Mouse (Mus musculus) cerebellum, adult 9-11 months (tissue): Measurements from ENCODE around the gene Vkorc1.
"Not testable (repeated sequence)": the region's sequence is repeated elsewhere in the genome, so short reads cannot be mapped to it uniquely, and the experiment has no call there.

Source experiments
- DNase-seq: peaks from one replicate; pipeline ENCODE4 v3.0.0; 2022

The Vkorc1 gene

DNA sequence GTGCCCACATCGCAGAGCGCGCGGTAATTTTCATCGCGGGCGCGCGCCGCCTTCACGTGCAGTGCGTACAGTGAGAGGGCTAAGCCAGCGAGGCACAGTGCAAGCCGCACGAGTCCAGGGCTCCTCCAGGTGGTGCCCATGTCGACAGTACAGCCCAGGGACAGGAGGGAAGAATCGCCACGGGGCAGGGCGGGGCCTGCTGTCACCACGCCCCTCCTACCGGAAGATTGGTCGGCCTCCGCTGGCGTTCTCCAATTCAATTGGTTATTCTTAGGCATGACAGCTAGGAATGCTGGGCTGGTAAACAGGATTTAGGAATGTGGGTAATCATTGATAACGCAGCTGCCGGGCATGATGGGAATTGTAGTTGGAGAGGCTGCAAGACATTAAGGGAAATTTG lies at the start of gene Vkorc1, which contains the start of gene Gm21974:
TSS of gene Vkorc1 (minus strand) at position 176 of the 400 bp plus-strand sequence.
TSS of gene Gm21974 (minus strand) at position 13 of the 400 bp plus-strand sequence.
- peak; percentile 98 for DNase-seq

DNA sequence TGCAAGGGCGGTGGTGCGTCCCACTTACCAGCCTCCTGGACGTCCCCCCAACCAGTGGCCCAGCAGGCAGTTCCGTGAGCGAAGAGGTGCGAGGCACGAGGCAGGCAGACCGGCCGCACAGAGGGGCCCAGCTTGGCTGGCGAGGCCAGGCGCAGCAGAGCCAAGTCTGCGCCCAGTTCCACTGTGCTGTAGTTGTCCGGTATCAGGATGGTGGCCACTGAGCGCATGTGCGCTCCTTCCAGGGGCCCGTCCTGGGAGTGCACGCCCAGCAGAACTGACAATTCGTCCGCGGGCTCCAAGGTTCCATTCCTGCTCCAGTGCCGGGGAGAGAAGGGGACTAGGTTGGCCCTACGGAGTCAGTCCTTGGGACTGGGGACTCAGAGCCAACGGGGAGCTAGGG lies 49.2 kb upstream of the Vkorc1 start:
- no peak for DNase-seq

DNA sequence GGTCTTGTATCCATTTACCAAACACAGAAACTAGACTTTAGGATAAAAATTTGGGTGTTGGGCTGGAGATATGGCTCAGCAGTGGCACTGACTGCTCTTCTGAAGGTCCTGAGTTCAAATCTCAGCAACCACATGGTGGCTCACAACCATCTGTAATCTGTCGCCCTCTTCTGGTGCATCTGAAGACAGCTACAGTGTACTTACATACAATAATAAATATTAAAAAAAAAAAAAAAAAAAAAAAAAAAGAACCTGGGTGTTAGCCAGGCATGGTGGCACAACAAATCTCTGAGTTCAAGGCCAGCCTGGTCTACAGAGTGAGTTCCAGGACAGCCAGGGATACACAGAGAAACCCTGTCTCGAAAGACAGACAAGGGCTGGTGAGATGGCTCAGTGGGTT lies 46.7 kb upstream of the Vkorc1 start:
- DNase-seq, result not testable (repeated sequence)

DNA sequence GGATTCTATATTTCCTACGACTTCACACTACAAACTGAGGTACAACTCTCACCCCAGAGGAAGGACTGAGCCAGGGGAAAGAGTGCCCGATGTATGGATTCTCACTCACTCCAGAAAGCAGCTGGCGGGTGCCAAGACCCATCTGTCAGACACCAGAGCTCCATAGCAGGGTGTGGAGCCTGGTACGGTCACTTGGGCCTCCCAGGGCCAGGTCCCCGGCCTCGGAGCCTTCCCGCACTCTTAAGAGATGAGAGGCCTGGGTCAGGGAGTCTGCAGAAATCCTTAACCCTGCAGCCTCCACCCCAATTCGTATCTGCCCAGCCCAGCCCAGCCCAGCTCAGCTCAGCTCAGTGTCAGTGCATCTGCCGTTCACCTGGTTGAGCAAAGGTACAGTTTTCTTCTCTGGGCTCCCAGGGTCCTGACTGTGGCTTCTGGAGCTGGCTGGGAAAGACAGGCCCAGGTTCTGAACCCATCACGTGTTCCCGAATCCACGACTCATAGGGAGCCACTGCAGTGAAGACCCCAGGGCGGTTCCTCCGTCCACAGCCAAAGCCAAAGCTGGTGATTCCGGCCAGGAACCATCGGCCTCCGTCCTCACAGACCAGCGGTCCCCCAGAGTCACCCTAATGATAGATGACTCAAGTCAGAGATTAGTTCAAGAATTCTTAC lies 40.9 kb upstream of the Vkorc1 start:
- peak; percentile 43 for DNase-seq

DNA sequence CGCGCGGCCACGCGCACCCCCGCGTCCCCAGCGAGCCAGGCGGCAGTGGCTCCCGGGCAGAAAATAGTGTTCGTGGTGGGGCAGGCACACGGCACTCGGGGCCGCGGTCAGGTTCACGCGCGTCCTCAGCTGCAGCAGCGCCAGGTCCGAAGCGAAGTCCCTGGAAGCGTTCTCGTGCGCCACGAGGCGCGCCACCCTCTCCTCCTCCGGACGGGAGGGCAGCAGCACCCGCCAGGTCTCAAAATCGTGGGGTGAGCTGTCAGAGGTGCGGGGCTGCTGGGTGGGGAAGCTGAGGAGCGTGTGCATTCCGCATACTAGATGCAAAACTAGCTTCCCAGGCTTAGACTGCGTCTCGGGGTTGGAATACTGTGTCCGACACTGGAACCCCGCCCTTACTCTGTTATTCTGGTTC lies 40.3 kb upstream of the Vkorc1 start:
- DNase-seq, result no peak

DNA sequence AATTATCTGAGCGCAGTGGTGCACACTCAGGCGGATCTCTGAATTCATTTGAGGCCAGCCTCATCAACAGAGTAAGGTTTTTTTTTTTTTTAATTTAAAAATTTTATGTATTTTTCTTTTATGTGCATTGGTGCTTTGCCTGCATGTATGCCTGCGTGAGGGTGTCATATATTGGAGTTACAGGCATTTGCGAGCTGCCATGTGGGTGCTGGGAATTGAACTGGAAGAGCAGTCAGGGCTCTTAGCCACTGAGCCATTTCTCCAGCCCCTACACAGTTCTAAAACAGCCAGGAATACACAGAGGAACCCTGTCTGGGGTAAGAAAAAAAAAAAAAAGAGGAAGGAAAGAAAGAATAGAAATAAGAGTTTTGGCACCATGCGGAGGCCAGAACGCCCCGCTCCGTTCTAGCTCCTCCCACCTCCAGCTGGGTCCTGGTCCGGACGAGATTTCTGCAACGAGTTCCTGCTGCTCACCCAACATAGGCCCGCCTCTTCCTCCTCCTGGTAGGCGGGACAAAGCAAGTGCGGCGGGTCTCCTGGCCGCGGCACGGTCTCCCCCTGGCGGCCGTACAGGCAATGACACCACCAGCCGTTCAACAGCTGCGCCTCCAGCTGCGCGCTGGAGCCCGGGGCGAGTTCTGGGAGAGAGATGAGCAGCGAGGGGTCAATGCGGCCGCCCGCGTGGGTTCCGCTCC lies 39.8 kb upstream of the Vkorc1 start:
- DNase-seq, result peak; percentile 96

DNA sequence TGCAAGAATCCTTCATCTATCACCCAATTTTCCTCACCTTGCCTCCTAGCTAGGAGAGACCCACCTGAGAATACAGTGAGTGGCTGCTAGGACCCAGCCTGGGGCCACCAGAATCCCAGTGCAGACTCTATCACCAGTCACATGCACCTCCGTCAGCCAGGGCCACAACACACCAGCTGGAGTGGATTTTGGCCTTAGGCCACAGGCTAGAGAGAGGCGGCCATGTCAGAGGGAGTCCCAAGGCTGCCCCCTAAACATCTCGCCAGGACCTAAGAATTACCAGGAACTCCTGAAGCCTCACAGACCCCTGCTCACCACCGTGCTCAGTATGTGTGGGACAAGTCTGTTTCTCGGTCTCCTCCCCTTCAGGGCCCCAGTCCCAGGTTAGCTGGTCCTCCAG lies 38.7 kb upstream of the Vkorc1 start:
- DNase-seq, result no peak

DNA sequence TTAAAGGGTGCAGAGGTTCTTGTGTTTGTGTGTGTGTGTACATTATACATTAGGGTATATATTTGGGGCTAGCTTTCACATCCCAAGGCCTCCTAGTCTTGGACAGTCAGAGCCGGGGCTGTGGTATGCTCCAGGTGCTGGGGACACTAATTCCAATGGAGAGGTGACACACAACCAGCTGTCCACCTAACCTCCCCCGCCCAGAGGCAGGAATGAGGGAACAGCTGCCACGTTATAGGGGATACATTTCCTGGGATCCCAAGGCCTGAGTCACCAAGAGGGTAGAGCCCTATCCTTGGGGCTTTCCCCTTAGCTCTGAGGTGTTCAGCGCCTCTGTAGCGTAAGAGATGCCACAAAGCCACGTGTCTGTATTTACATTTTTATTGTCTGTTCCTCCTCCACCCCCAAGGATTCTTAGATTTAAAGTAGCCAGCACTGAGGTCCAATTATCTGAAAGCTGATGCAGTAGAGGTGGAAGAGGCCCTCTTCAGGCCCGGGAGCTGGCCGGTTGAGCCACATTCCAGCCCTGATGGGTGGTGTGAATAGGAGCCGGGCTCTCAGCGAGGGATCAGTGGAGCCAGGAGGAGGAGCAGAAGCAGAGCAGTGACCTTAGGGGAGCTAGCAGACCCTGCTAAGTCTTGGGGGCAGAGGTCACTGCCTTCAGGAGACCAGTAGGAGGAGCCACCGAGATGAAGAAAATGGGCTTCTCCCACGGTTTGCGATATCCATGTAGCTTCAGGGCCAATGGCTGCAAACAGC lies 37.0 kb upstream of the Vkorc1 start:
- peak; percentile 19 for DNase-seq

DNA sequence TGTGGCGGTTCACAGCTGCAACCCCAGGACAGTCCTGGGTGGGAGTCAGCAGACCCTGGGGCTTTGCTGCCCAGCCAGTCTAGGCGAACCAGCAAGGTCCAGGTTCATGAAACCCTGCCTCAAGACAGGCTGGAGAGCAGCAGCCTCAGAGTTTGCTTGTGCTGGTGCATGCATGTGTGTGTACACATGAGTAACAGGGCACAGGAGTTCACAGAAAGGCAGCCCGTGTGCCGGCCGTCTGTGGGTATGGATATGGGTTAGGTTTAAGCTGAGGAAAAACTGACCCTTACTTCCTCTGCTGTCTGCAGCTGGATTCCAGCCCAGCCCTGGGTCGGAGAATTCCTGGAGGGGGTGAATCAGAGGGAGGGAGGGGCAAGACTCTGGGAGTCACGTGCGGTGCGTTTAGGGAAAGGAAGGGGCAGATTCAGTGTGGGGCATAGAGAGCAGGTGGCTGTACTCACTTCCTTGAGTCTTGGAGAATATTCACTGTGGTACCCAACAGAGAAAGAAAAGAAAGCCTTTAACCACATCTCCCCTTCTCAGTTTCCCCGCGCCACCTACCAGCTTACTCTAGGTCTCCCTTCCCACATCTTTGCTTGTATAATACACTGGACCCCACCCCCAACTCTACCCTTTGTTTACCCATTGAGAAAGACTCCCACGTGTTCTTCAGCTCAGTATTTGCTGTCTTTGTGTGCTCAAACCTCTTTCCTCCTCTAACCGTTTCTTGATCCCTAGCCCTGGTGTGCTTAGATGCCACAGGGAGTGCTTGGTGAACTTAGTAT lies 36.1 kb upstream of the Vkorc1 start:
- peak; percentile 10 for DNase-seq

DNA sequence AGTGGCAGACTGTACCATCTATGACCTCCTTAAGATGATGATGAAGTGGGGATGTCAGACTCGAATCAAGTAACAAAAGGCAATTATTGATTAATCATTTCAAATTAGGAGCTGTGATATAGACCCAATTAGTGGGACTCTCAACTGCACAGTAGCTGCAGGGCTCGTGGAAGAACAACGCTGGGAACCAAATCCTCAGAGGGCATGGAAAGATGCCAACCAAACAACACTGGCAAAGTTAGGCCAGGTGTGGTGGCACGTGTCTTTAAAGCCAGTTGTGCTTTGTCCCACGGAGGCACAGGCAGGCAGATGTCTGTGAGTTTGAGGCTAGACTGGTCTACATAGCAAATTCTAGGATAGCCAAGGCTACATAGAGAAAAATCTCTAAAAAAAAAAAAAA lies 35.2 kb upstream of the Vkorc1 start:
- DNase-seq, result peak; percentile 4

DNA sequence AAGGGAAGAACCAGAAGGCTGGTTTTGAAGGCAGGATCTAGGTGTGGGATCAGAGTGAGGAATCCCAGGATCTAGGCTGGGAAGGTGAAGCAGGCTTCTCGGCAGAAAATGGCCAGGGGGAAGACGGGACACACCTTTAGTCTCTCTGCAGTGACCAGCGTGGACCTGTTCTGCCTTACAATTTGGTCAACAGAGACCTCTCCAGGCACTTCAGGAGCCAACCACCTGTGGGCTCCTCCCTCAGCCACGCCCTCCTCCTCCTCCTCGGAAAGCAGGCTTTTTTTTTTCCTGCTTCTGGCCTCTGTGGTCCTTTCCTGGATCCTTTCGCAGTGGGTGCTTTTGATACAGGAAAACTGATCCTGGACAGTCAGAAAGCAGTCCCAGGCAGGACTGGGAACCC lies 34.5 kb upstream of the Vkorc1 start, which contains the start of gene Prss8:
TSS of gene Prss8 (minus strand) at position 182 of the 400 bp plus-strand sequence.
- peak; percentile 17 for DNase-seq

DNA sequence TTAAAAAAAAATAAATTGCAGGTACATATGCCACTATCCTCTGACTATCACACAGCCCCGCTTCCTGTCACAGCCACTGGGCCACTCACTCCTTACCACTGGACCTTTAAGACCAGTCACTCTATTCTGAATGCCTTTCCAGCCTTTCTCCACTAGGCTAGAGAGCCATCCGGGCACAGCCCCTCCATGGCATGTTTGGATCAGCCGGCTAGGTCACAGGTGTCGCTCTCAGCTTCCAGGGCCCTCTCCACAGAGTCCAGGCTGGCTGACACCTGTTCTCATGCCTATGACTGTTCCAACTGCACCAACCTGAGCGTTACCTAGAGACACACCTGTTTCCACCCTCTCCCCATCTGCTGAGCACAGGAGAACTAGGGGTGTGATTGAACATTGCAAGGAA lies 33.2 kb upstream of the Vkorc1 start:
- peak; percentile 48 for DNase-seq

DNA sequence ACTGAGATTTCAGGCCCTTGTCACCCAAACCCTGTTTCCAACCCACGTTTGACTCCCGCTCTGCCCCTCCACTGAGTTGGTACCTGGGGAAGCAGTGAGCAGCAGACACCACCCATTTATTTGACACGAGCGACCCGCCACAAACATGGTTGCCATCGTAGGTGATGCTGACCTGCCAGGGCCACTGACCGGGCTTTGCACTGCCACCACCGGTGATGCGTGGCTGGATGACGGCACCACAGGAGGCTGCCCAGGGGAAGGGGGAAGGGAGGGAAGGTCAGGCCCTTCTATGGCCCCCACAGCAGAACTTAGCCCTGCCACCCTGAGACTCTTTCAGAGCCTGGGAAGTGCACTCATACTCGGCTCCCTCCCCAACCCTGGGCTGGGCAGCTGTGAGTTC lies 32.3 kb upstream of the Vkorc1 start:
- DNase-seq, result peak; percentile 23

DNA sequence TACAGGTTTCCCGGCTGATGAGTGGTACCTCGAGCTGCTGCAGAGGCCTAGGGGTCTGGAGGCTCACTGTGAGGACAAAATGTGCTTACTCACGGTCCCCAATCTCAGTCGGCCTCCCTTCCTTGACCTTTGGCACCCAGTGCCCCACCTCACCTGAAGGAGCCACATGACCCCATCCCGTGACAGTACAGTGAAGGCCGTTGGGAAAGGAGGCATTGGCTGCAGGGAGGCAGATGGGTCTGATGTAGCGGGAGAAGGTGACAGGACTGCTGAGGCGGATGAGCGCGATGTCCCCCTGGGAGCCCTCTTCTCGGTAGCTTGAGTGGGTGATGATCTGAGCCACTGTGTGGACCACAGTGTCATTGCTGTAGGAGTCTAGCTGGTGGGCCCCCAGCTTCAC lies 31.4 kb upstream of the Vkorc1 start:
- DNase-seq, result no peak

DNA sequence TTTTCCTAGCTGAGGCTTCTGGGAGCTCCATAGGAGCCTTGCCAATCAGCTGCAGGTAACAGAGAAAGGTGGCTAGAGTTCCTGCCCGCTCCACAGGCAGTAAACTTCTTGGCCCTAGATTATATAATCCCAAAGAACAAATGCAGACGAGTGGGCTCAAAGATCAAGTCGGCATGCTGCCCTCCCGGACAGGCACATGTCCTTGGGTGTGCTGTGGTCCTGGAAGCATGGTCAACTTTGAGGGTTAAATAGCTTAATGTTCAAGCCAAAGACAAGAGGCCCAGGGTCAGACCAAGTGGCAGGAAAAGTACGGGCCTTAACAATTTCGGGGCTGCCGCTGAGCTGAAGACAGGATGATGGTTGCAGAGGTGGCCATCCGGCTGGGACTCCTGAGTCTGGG lies 30.6 kb upstream of the Vkorc1 start:
- DNase-seq, result no peak

DNA sequence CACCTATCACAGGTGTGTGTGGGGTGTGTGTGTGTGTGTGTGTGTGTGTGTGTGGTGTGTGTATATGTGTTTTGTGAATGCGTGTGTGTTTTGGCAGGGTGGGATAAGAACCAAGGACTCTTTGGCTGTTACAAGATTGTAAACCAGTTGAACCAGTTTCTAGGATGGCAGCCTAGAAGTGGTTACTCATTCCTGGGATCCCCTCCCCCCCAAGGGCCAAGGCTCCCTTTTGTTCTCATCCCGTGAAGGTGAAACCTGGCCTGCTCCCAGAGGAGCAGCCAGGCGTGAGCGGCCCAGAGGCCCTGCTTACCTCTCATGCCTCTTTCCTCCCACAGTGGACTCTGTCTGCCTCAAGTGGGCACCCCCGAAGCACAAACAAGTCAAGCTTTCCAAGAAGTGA lies 29.8 kb upstream of the Vkorc1 start:
- DNase-seq, result no peak

DNA sequence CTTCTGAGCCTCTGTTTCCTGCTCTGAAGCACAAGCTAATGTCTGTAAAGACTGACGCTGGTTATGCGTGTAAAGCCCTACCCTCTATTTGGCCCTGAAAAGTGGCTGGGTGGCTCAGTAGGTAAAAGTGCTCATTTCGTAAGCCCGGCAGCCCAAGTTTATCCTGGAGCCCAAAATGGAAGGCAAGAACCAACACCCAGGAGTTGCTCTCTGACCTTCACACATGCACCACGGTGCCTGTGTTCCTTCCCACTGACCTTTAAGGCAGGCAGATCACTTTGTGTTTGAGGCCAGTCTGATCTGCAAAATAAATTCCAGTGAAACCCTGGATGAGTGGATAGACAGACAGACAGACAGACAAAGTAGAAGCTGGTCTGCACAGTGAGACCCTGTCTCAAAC lies 28.3 kb upstream of the Vkorc1 start:
- no peak for DNase-seq

DNA sequence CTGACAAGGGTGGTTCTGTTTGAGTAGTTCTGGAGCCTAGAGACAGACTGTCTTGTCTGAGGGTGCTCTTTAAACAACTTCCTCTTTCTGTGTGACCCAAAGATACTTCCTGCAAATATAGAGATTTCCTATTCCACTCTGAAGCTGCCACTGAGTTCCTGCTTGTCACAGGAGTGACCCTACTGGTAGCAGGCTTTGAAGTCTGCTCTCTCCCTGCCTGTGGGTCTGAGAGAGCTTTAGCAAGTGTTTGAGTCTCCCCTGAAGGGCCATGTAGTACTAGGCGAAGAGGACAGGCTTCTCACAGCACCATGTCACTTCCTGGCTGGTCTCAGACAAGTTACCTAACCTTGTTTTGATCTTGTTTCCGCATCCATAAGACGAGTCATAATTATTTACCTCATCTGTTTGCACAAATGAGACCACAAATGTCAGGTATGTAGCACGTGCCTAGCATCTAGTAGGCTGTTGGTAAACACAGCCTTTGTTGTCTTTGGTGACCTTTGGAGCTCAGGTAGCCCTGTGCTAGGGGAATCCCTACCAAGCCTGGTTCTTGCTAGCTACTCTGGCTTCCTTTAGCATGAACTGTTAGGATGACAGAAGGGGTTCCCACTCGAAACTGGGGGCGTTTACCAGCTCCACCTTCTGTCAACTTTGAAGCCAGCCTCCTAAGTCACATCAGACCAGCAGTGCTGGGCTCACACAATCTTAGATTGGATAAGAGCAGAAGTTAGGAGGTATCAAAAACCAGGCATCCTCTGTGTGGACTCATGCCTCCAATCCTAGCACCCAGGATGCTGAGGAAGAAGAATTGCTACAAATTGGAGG lies 27.2 kb upstream of the Vkorc1 start:
- no peak for DNase-seq

DNA sequence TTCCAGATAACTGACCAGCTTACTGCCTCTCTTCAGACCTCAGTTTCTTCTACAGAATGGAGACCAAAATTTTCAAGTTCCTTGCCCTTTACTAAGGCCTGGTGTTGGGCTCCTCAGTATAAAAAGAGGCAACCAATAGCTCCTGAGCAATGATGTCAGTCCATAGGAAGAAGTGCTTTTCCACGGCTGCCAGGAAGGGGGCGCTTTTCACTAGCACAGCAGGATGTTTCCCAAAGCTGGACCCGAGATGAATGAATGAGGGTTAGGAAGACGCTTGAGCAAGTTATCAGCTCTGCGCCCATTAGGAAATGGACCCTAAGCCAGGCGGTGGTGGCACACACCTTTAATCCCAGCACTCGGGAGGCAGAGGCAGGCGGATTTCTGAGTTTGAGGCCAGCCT lies 26.1 kb upstream of the Vkorc1 start:
- no peak for DNase-seq

DNA sequence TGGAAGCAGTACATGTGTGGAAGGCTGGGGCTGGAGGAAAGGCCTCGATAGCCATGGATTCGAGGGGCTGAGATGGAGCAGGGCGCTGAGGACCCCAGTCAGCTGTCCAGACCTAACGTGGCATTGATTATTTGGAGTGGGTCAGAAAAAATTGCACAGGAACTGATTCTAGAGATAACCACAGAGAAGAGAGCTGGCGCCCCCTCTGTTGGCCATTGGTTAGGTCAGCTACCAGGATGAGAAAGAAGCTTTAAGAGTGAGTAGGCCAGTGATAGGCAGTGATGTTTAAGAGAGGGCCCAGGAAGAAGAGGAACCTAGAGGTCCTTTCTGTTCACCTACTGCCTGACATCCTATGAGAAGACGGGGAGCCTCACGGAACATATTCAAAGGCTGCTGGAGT lies 23.9 kb upstream of the Vkorc1 start:
- DNase-seq, result no peak

DNA sequence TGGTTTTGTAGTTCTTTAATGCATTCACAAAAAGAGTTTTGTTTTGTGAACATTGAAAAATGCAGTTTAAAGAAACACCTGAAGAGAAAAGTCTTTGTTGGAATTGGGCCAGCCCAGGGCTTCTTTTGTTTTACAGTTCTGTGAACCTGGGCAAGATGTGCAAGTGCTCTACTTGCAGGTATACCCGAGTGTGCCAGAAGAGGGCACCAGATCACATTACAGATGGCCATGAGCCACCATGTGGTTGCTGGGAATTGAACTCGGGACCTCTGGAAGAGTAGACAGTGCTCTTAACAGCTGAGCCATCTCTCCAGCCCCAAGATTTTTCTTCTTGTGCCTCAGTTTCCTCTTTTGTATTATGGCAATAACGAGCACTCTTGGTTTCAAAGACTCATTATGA lies 22.8 kb upstream of the Vkorc1 start:
- DNase-seq, result peak; percentile 41

DNA sequence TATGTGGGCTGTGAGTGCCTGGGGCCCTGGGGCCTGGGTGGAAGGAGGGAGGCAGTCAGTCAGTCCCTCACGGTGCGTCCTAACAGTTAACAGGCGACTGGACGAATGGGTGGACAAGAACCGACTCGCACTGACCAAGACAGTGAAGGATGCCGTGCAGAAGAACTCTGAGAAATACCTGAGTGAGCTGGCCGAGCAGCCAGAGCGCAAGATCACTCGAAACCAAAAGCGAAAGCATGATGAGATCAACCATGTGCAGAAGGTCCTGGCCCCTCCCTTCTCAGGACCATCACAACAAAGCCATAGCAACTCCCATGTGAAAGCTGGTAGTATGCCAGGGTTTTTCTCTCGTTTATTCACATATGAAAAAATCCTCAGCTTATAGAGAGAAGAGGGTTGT lies 19.9 kb upstream of the Vkorc1 start:
- peak; percentile 17 for DNase-seq
